Mouse (Mus musculus) small intestine, adult 2 months (tissue): Measurements from ENCODE around the gene Trpv5. TPM values are rescaled to one million over a fixed set of nuclear protein-coding genes. Genes with fewer than 3 reads are reported as not detected.

ENCODE experiments used
- H3K27ac ChIP-seq: fragments of 200-500 bp; 2 replicates; pipeline ENCODE4 v1.5.1; 2012; ENCODE audit warnings: low read depth, low read length, control low read depth, inconsistent platforms; ENCODE audit not compliant: insufficient read depth
- H3K27me3 ChIP-seq: fragments of 200-500 bp; 2 replicates; pipeline ENCODE4 v1.6.1; 2012; ENCODE audit warnings: mild to moderate bottlenecking, moderate library complexity, low read length, inconsistent platforms; ENCODE audit not compliant: control insufficient read depth, insufficient read depth
- H3K36me3 ChIP-seq: fragments of 200-500 bp; 2 replicates; pipeline ENCODE4 v1.6.1; 2012; ENCODE audit warnings: mild to moderate bottlenecking, low read length, control low read depth, inconsistent platforms; ENCODE audit not compliant: control insufficient read depth, insufficient read depth
- H3K4me1 ChIP-seq: fragments of 200-500 bp; 2 replicates; pipeline ENCODE4 v1.6.1; 2012; ENCODE audit warnings: low read length, inconsistent platforms, mixed read lengths; ENCODE audit not compliant: control insufficient read depth, insufficient read depth, insufficient read length
- H3K4me3 ChIP-seq: fragments of 200-500 bp; 2 replicates; pipeline ENCODE4 v1.5.1; 2012; ENCODE audit warnings: low read depth, mild to moderate bottlenecking, control low read depth, inconsistent platforms, low read length, moderate library complexity
- CTCF ChIP-seq: fragments of 200-500 bp; IDR thresholded peaks from 2 replicates; pipeline ENCODE4 v1.5.1; 2012; ENCODE audit warnings: low read depth, mild to moderate bottlenecking, control low read depth, inconsistent platforms, low read length, moderate library complexity, mixed read lengths; ENCODE audit not compliant: insufficient replicate concordance, insufficient read length; ENCODE audit errors: extremely low read depth
- POLR2A ChIP-seq: fragments of 200-500 bp; IDR thresholded peaks from 2 replicates; pipeline ENCODE4 v1.6.1; 2012; ENCODE audit warnings: low read depth, mild to moderate bottlenecking, control low read depth, inconsistent platforms, low read length, moderate library complexity
- WGBS: fragments of 180-500 bp; shearing (Covaris S2); methylation state at CpG from one replicate; pipeline ENCODE4 v1.1.7; 2018; 5-methylcytosine and 5-hydroxymethylcytosine counted together
- polyA plus RNA-seq: library from polyadenylated mRNA; depleted of rRNA; stranded (reverse); fragments of >200 nt; gene quantifications from 2 replicates; pipeline ENCODE4 v1.2.3, GENCODE M21; 2012

The Trpv5 gene
- polyA plus RNA-seq, 1 experiment, result not detected

GRCm38 (mm10) chr6:41662320-41662719 is 18.2 kb downstream of the Trpv5 start:
- no peak for TF ChIP-seq CTCF

GRCm38 (mm10) chr6:41658487-41658886 is 22.1 kb downstream of the Trpv5 start:
- no peak overlapping the region for H3K27ac ChIP-seq
- H3K4me1 ChIP-seq, result no peaks in the 10 kb centered on the region
- H3K4me3 ChIP-seq, result no peak overlapping the region
- H3K27me3 ChIP-seq, result no peaks in the 10 kb centered on the region
- H3K36me3 ChIP-seq, result no peaks in the 10 kb centered on the region
- WGBS, result 70% methylated on average over 1 of the region's 1 CpGs
- no peak for TF ChIP-seq POLR2A
- TF ChIP-seq CTCF, result no peak

More at GRCm38 (mm10) chr6:41662320-41662719, 18.2 kb downstream of the Trpv5 start:
- Histone ChIP-seq H3K4me1 (no peaks in the 10 kb centered on the region), H3K27ac (no peak overlapping the region), H3K4me3 (no peak overlapping the region), H3K27me3 (no peaks in the 10 kb centered on the region), H3K36me3 (no peaks in the 10 kb centered on the region)
- WGBS, result 16% methylated on average over 2 of the region's 2 CpGs

GRCm38 (mm10) chr6:41654648-41655047 is 25.9 kb downstream of the Trpv5 start:
- 79% methylated on average over 8 of the region's 8 CpGs for WGBS

GRCm38 (mm10) chr6:41653173-41653572 is 27.4 kb downstream of the Trpv5 start:
- H3K4me3 ChIP-seq, result no peak overlapping the region
- no peaks in the 10 kb centered on the region for H3K4me1 ChIP-seq
- H3K27me3 ChIP-seq, result no peaks in the 10 kb centered on the region
- 91% methylated on average over 5 of the region's 5 CpGs for WGBS
- no peak for TF ChIP-seq POLR2A
- TF ChIP-seq CTCF, result no peak
- H3K36me3 ChIP-seq, result no peaks in the 10 kb centered on the region
- H3K27ac ChIP-seq, result no peak overlapping the region

More at GRCm38 (mm10) chr6:41654648-41655047, 25.9 kb downstream of the Trpv5 start:
- no peak overlapping the region for H3K27ac ChIP-seq
- H3K36me3 ChIP-seq, result no peaks in the 10 kb centered on the region
- H3K27me3 ChIP-seq, result no peaks in the 10 kb centered on the region
- no peak overlapping the region for H3K4me3 ChIP-seq
- H3K4me1 ChIP-seq, result no peaks in the 10 kb centered on the region
- TF ChIP-seq CTCF (no peak), POLR2A (no peak)

- no peaks in the 10 kb centered on the region for H3K27me3 ChIP-seq
- H3K27ac ChIP-seq, result no peak overlapping the region
- H3K4me1 ChIP-seq, result no peaks in the 10 kb centered on the region
- H3K4me3 ChIP-seq, result no peak overlapping the region
- H3K36me3 ChIP-seq, result no peaks in the 10 kb centered on the region
- TF ChIP-seq CTCF (no peak), POLR2A (no peak)
Observed at GRCm38 (mm10) chr6:41646672-41647071, 33.9 kb downstream of the Trpv5 start.

GRCm38 (mm10) chr6:41646220-41646619 is 34.3 kb downstream of the Trpv5 start:
- H3K4me3 ChIP-seq, result no peak overlapping the region
- no peak for TF ChIP-seq CTCF
- TF ChIP-seq POLR2A, result no peak
- no peak overlapping the region for H3K27ac ChIP-seq
- 83% methylated on average over 3 of the region's 3 CpGs for WGBS
- no peaks in the 10 kb centered on the region for H3K27me3 ChIP-seq
- H3K4me1 ChIP-seq, result no peaks in the 10 kb centered on the region
- no peaks in the 10 kb centered on the region for H3K36me3 ChIP-seq

GRCm38 (mm10) chr6:41643227-41643626 is 37.3 kb downstream of the Trpv5 start:
- Histone ChIP-seq H3K27ac (no peak overlapping the region), H3K4me3 (no peak overlapping the region), H3K27me3 (no peaks in the 10 kb centered on the region), H3K36me3 (no peaks in the 10 kb centered on the region), H3K4me1 (no peaks in the 10 kb centered on the region)
- WGBS, result 56% methylated on average over 3 of the region's 3 CpGs
- TF ChIP-seq POLR2A (no peak), CTCF (no peak)

- no peak overlapping the region for H3K4me3 ChIP-seq
- WGBS, result 68% methylated on average over 4 of the region's 4 CpGs
- H3K4me1 ChIP-seq, result no peaks in the 10 kb centered on the region
- no peaks in the 10 kb centered on the region for H3K27me3 ChIP-seq
- H3K27ac ChIP-seq, result no peak overlapping the region
- TF ChIP-seq CTCF (no peak), POLR2A (no peak)
- no peaks in the 10 kb centered on the region for H3K36me3 ChIP-seq
Observed at GRCm38 (mm10) chr6:41642765-41643164, 37.8 kb downstream of the Trpv5 start.
